Mouse (Mus musculus): ENCODE results near the gene Gfm2.

DNA sequence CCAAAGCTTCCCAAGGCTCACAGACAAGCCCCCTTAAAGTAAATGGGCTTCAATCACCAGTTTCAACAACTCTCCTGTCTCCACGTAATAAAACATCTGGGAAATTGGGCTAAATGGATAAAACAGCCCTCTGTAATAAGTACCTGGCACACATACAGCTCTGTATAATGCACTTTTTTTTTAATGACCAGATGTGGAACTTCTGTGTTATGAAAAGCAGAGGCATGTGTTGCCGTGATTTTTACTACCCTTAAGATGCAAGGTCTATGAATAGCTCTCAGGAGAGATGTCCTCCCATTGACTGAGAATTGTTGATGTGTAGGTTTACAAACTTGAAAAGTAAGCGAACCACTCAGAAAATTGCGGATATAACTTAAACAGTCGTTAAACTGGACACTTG is 78.5 kb downstream of the Gfm2 start:
- TF ChIP-seq MAX (IDR thresholded peaks at IDR 0.05) (no peak), CTCF (IDR thresholded peaks at IDR 0.05; ENCODE audit: control insufficient read depth, insufficient read depth, insufficient read length) (no peak), MYOG (IDR thresholded peaks at IDR 0.05; ENCODE audit: control insufficient read depth, extremely low read depth, insufficient read length) (no peak), USF1 (IDR thresholded peaks at IDR 0.05; ENCODE audit: low read depth) (no peak)
